Mouse (Mus musculus): Measurements from ENCODE around the gene Car9. TPM values are rescaled to one million over a fixed set of nuclear protein-coding genes. Genes with fewer than 3 reads are reported as not detected.

Car9 gene
- total RNA-seq, 2 experiments from 2014 or later = 0.22 TPM; not detected in 1

GRCm38 (mm10) chr4:43493186-43493845, 13.4 kb upstream of the Car9 start:
- peak; percentile 97 to 99 for DNase-seq
- intact Hi-C loops (cut with DNase I) = loop anchor here (2.0 kb wide), 1 partner anchor 67 kb away; no protein-coding TSS in a partner anchor

- no peak for DNase-seq
- intact Hi-C loops (cut with DNase I) = loop anchor here (2.0 kb wide), 1 partner anchor 67 kb away; no protein-coding TSS in a partner anchor
These were observed 12.9 kb upstream of the Car9 start for GRCm38 (mm10) chr4:43493846-43494240.

DNA sequence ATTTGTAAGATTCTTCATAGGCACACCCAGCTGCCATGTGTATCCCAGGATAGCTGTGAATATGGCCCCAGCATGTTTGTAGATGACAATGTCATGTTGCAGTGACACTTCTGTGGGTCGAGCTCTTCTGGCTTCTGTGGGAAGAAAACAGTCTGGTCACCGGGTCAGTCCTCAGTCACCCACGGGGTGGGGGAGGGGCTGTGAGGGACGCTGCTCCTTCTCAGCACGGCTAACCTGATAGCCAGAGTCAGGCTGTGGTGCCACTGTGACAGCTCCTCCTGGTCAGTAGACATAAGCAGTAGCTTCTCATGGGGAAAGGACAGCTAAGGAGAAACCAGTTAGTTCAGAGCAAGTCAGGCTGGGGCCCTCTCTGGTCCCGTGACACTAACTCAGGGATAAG, 10.2 kb upstream of the Car9 start:
- intact Hi-C loops (cut with DNase I) = no loop called here

GRCm38 (mm10) chr4:43497405-43497804, 9.4 kb upstream of the Car9 start:
- intact Hi-C loops (cut with DNase I) = no loop called here
- DNase-seq = no peak

More for the DNA sequence above, 10.2 kb upstream of the Car9 start:
- DNase-seq = no peak

- DNase-seq = no peak
- intact Hi-C loops (cut with DNase I) = loop anchor here (2.0 kb wide), 1 partner anchor 25 kb away; the partner anchor contains the start of gene Tpm2
These were observed 8.8 kb upstream of the Car9 start for GRCm38 (mm10) chr4:43497946-43498345.

- DNase-seq = no peak
- intact Hi-C loops (cut with DNase I) = loop anchor here (2.0 kb wide), 1 partner anchor 24 kb away; the partner anchor contains the start of gene Tpm2
These were observed 7.8 kb upstream of the Car9 start for GRCm38 (mm10) chr4:43498983-43499382.

GRCm38 (mm10) chr4:43499407-43500333, 7.1 kb upstream of the Car9 start, which contains the start of gene Arhgef39:
Arhgef39 (minus strand) TSS chr4:43499695.
- intact Hi-C loops (cut with DNase I) = loop anchor here (2.0 kb wide), 1 partner anchor 23 kb away; the partner anchor contains the start of gene Tpm2
- peak; percentile 81 to 82 for DNase-seq

DNA sequence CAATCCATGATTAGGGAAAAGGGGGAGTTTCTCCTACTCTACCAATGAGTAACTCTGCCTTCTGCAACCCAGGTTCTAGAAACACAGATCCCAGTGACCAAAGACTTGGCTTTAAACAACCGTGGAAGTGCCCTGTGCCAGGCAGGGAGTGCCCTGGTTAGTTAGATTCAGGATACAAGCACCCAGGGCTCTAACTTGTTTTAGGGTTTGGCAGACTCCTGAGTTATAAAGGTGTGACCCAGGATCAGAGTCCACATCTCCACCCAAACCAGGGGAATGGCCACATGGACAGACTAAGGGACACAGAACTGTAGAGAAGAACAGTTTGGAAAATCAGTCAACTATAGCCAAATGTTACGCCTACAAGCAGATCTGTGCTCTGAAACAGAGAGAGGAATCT, 3.7 kb upstream of the Car9 start:
- no peak for DNase-seq
- intact Hi-C loops (cut with DNase I) = no loop called here

- intact Hi-C loops (cut with DNase I) = no loop called here
- no peak for DNase-seq
These were observed 3.3 kb upstream of the Car9 start for GRCm38 (mm10) chr4:43503506-43503905.

DNA sequence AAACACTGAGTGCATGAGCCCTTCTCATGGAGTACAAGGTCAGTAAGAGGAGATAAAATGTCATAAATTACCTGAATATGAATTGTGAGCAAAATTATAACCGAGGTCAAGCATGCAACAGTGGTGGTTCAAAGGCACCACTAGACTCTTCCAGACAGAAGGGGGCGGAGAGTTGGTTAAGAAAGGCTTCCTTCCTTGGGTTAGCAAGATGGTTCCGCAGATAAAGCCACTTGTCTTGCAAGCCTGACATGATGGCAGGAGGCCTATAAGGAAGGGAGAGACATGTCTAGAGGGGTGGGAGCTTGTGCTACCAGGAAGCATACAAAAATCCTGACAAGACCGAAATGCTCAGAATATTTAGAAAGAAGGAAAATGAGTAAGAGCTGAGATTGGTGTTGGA, 2.5 kb upstream of the Car9 start:
- DNase-seq = no peak
- intact Hi-C loops (cut with DNase I) = no loop called here

- intact Hi-C loops (cut with DNase I) = no loop called here
These were observed 692 bp upstream of the Car9 start for GRCm38 (mm10) chr4:43506074-43506473.

GRCm38 (mm10) chr4:43507938-43508665, 1.3 kb downstream of the Car9 start:
- DNase-seq = no peak
- intact Hi-C loops (cut with DNase I) = no loop called here

More at GRCm38 (mm10) chr4:43506074-43506473, 692 bp upstream of the Car9 start:
- no peak for DNase-seq

GRCm38 (mm10) chr4:43508666-43508997, 1.9 kb downstream of the Car9 start:
- intact Hi-C loops (cut with DNase I) = no loop called here
- DNase-seq = peak in 1 of 2 experiments; percentile 42

DNA sequence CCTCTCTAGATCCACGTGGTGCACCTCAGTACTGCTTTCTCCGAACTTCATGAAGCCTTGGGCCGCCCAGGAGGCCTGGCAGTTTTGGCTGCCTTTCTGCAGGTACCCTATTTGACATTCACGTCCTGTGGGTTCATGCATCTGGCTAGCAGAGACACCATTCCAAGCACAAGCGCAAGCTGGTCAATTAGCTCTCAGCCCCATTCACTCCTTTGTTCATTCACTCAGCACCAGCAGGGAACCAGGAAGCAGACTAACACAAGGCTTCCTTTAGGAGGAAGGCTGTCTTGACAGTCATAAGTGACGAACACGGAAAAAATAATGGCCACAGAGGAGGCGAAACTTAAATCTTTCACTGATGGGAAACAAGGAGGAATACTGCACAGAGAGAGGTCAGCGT, 2.3 kb downstream of the Car9 start:
- no peak for DNase-seq
- intact Hi-C loops (cut with DNase I) = no loop called here

GRCm38 (mm10) chr4:43511675-43512454, 5.1 kb downstream of the Car9 start:
- DNase-seq = no peak
- intact Hi-C loops (cut with DNase I) = no loop called here

DNA sequence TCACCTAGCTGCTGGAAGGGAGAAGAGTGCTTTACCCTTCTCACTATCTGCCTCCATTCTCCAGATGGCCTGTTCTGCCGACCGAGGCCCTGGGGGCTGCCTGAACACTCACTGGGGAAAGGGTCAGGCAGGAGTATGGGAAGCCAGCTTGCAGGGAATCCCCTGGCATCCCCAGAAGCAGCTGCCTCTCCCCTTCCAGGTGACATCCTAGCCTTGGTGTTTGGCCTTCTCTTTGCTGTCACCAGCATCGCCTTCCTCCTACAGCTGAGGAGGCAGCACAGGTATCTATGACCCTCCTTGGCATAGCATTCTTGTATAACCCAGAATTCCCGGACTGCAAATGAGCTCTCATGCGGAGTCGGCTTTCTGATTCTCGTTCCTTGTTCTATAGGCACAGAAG, 5.9 kb downstream of the Car9 start:
- DNase-seq = no peak
- intact Hi-C loops (cut with DNase I) = no loop called here

- intact Hi-C loops (cut with DNase I) = no loop called here
- no peak for DNase-seq
These were observed 6.5 kb downstream of the Car9 start for GRCm38 (mm10) chr4:43513300-43513699.

DNA sequence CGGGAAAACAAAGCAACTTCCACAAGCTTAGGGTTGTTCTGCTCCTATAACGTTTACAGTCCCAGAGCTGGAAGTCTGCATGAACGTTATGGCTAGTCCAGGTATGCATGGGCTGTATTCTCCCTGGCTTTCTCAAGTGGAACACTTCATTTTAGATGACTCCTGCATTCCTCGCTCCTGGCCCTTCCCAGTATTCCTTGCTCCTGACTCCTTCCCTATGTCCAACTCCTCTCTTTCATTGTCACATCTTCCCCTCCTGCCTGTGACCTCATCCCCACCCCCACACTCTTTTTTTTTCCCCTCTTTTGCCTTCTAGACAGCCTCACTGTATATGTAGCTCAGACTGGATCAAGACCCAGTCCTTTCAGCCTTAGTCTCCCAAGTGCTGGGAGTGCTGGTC, 7.0 kb downstream of the Car9 start:
- DNase-seq = no peak
- intact Hi-C loops (cut with DNase I) = no loop called here

DNA sequence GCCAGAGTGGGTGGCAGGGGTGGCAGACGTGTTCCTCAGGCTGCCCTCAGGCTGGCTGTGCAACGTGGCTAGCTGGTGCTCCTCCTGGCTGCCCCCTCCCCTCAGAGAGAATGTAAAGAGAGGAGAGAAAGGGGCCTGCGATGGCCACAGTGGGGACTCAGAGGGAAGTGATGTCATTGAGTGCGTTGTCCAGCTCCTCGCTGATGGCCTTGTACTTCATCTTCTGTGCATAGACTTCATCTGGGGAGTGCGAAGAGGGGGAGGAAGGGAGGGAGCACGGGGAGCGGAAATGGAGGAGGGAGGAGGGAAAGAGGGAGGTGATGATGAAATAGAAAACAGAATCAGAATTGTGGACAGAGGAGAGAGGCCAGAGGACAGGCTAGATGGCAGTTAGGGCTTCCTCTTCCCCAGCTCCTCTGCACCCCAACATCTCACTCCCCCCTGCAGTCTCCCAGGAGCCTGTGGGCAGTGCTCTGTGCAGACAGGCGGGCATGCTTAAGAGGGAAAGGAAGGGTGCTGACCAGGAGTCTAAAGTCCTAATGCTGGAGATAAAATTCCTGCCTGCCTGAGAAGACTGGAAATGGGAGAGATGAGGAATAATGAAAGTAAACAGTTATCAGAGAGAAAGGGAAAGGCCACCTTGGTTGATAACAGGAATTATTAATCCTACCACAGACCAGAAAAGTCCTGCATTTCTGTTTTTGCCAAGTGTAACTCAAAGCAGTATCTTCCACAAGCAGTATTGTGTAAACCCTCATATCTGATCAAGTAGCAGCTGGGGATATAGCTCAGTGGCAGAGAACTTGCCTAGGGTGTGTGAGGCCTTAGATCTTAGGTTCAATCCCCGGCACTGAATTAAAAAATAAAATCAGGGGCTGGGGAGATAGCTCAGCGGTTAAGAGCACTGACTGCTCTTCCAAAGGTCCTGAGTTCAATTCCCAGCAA, 9.3 kb downstream of the Car9 start:
- DNase-seq = no peak
- intact Hi-C loops (cut with DNase I) = no loop called here
